Mouse (Mus musculus) embryo, embryonic 9.5 days (tissue): ENCODE measurements around the gene Esp36.
"Not testable (repeated sequence)": the region's sequence is repeated elsewhere in the genome, so short reads cannot be mapped to it uniquely, and the experiment has no call there.

Source experiments
- DNase-seq: peaks from one replicate; pipeline ENCODE4 v3.0.0-alpha.2; 2017; ENCODE audit errors: extremely low spot score

Gene Esp36

DNA sequence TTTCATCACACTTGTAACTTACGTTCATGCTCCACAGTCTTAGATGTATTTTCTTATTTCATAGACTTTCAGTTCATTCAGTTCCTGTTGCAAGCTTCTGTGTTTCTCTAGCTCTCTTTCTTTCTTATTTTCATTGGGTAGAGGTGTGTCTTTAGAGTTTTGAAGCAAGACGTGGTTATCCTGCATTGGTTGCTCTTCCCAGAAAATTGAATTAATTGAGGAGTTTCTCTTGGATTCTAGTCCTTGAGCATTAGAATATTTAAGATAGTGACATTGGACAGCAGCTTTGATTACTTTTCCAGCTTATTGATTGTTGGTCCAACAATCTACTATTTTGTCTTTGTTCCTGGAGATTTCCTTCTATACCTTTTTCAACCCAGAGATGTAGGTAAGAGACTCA is at the start of gene Esp36:
Gene Esp36 (minus strand): TSS at position 101 of the 400 bp plus-strand sequence.
- DNase-seq, result no peak

DNA sequence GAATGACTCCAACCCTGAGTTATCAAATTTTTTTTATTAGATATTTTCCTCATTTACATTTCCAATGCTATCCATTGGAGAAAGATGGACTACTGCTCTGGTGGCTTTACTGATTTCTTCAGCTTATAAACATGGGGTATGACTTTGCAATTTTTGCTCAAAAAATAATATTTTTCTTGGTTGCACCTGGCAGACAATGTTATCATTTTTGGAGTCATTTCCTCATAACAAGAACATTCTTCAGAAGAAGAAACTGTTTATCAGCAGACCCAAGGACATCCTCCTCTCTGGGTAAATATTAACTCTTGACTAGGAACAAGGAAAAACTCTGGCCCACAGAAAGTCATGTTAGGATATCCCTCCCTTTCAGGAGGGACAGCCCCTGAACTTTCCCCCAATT is 36.2 kb upstream of the Esp36 start:
- not testable (repeated sequence) for DNase-seq

DNA sequence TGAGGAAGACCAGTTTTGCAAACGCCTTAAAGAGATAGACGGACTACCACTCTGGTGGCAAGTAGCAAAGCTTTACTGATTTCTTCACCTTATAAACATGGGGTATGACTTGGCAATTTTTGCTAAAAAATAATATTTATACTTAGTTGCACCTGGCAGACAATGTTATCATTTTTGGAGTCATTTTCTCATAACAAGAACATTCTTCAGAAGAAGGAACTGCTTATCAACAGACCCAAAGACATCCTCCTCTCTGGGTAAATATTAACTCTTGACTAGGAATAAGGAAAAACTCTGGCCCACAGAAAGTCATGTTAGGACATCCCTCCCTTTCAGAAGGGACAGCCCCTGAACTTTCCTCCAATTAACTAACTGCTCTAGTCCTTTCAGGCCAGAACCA is 30.7 kb upstream of the Esp36 start:
- DNase-seq, result no peak

DNA sequence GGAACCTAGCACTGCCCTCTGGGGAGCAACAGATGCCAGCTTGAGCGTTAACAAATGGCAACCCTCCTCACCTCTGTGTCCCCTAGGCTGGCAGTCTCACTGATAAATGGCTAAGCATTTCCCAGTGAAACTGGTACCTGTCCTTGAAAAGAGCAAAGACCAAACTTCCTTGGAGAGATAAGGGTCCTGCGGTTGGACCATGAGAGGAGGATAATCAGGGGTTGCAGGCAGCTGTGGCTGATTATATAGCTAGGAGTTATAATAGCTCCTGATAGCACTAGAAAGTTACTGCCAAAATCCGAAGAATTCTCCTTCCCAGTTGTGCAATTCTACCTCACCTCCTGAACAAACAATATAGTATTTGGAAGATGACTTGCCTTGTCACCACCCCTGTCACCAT is 13.8 kb downstream of the Esp36 start:
- no peak for DNase-seq

DNA sequence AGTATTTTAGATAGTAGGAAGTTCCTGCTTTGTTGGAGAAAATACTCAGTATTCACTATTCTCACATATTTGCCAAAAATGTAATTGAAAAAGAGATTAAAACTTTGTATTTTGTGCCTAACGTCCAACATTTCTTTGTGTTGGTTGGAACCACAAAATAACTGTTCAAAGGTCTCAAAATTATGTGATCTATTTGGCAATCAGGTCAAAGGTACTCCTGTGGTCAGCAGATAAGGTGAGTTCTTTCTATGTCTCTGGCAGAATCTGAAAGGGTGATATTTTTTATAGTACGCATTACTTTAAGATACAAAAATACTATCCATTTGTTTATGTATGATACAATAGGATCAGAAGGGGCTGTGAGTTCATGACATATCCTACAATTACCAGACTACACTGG is 28.2 kb downstream of the Esp36 start:
- DNase-seq, result no peak
